Mouse (Mus musculus): ENCODE data around the gene Spata31d1a.

Spata31d1a gene

GRCm38 (mm10) chr13:59699131-59699530 lies 11.0 kb downstream of the Spata31d1a start:
- no peak for DNase-seq

- DNase-seq = peak in 1 of 2 experiments; percentile 12
Observed at GRCm38 (mm10) chr13:59695781-59696180, 14.3 kb downstream of the Spata31d1a start.

GRCm38 (mm10) chr13:59694008-59694407 lies 16.1 kb downstream of the Spata31d1a start, which contains the start of gene 4921517D22Rik:
Gene 4921517D22Rik, minus strand, starts transcription at chr13:59694108.
- DNase-seq = no peak

- DNase-seq = no peak
Observed at GRCm38 (mm10) chr13:59691478-59691877, 18.7 kb downstream of the Spata31d1a start.

GRCm38 (mm10) chr13:59690576-59690975 lies 19.6 kb downstream of the Spata31d1a start:
- no peak for DNase-seq

- no peak for DNase-seq
Observed at GRCm38 (mm10) chr13:59689843-59690242, 20.3 kb downstream of the Spata31d1a start.

GRCm38 (mm10) chr13:59689313-59689712 lies 20.8 kb downstream of the Spata31d1a start:
- no peak for DNase-seq

- DNase-seq = no peak
Observed at GRCm38 (mm10) chr13:59688338-59688770, 21.8 kb downstream of the Spata31d1a start.

- no peak for DNase-seq
Observed at GRCm38 (mm10) chr13:59685236-59685635, 24.9 kb downstream of the Spata31d1a start.

- no peak for DNase-seq
Observed at GRCm38 (mm10) chr13:59682629-59683028, 27.5 kb downstream of the Spata31d1a start.

GRCm38 (mm10) chr13:59679908-59680307 lies 30.2 kb downstream of the Spata31d1a start:
- no peak for DNase-seq

GRCm38 (mm10) chr13:59679306-59679705 lies 30.8 kb downstream of the Spata31d1a start:
- DNase-seq = no peak

GRCm38 (mm10) chr13:59676316-59677229 lies 33.6 kb downstream of the Spata31d1a start:
- no peak for DNase-seq

GRCm38 (mm10) chr13:59675151-59676011 lies 34.7 kb downstream of the Spata31d1a start, which contains the start of gene Golm1:
Gene Golm1, minus strand, starts transcription at chr13:59675811.
- DNase-seq = peak in 1 of 2 experiments; percentile 9

GRCm38 (mm10) chr13:59674761-59675150 lies 35.4 kb downstream of the Spata31d1a start:
- DNase-seq = no peak

- DNase-seq = no peak
Observed at GRCm38 (mm10) chr13:59674215-59674614, 35.9 kb downstream of the Spata31d1a start.

GRCm38 (mm10) chr13:59673597-59673996 lies 36.5 kb downstream of the Spata31d1a start:
- DNase-seq = no peak

GRCm38 (mm10) chr13:59672248-59672647 lies 37.9 kb downstream of the Spata31d1a start:
- no peak for DNase-seq

GRCm38 (mm10) chr13:59671521-59671920 lies 38.6 kb downstream of the Spata31d1a start:
- no peak for DNase-seq

GRCm38 (mm10) chr13:59669946-59670345 lies 40.2 kb downstream of the Spata31d1a start:
- DNase-seq = no peak

- peak in 1 of 2 experiments; percentile 24 for DNase-seq
Observed at GRCm38 (mm10) chr13:59668501-59669093, 41.5 kb downstream of the Spata31d1a start.

- no peak for DNase-seq
Observed at GRCm38 (mm10) chr13:59667763-59668162, 42.4 kb downstream of the Spata31d1a start.

Data from thymus, adult 18-20 months (tissue).